Mouse (Mus musculus) inflammation-experienced regulatory T-cells, adult 16 weeks (primary cell): ENCODE results near the gene Nxph4. TPM values are rescaled to one million over a fixed set of nuclear protein-coding genes. Genes with fewer than 3 reads are reported as not detected.

Experiments used
- polyA plus RNA-seq: library from polyadenylated mRNA; unstranded; fragments of 100-300 nt; shearing (Covaris generic); gene quantifications from one replicate; pipeline ENCODE4 v1.2.1, GENCODE M21; 2017

Gene Nxph4
- polyA plus RNA-seq, result not detected

GRCm38 (mm10) chr10:127534036-127534928, at the start of gene Nxph4:
Gene Nxph4 (minus strand): TSS chr10:127534559.

GRCm38 (mm10) chr10:127522088-127522581, 12.2 kb downstream of the Nxph4 start, which contains the start of gene Shmt2:
Gene Shmt2 (minus strand): TSS chr10:127522444.

GRCm38 (mm10) chr10:127514764-127515163, 19.6 kb downstream of the Nxph4 start, which contains the start of gene Ndufa4l2:
Gene Ndufa4l2 (plus strand): TSS chr10:127514967.

GRCm38 (mm10) chr10:127500894-127501893, 33.2 kb downstream of the Nxph4 start, which contains the start of gene Stac3:
Gene Stac3 (plus strand): TSS chr10:127501686.

Other genes with a start within 250 kb of the Nxph4 start
- gene Mbd6, start 245.5 kb downstream of the Nxph4 start, polyA plus RNA-seq, result 8.4 TPM
- gene Mars, start 222.8 kb downstream of the Nxph4 start, polyA plus RNA-seq, result 81.4 TPM
- 164 TPM for gene Arhgap9, start 212.6 kb downstream of the Nxph4 start, polyA plus RNA-seq
- gene Gli1, start 192.6 kb downstream of the Nxph4 start, polyA plus RNA-seq, result 0.38 TPM
- gene Inhbe, start 180.1 kb downstream of the Nxph4 start, polyA plus RNA-seq, result not detected
- not detected for gene Inhbc, start 164.1 kb downstream of the Nxph4 start, polyA plus RNA-seq
- gene R3hdm2, start 154.2 kb downstream of the Nxph4 start, polyA plus RNA-seq, result 15.8 TPM
- 0.87 TPM for gene Stac3, start 32.9 kb downstream of the Nxph4 start, polyA plus RNA-seq
- gene Ndufa4l2, start 19.6 kb downstream of the Nxph4 start, polyA plus RNA-seq, result not detected
- 106 TPM for gene Shmt2, start 12.1 kb downstream of the Nxph4 start, polyA plus RNA-seq
- 1.8 TPM for gene Lrp1, start 86.6 kb upstream of the Nxph4 start, polyA plus RNA-seq
- 321 TPM for gene Stat6, start 108.4 kb upstream of the Nxph4 start, polyA plus RNA-seq
- gene Nemp1, start 132.3 kb upstream of the Nxph4 start, polyA plus RNA-seq, result 14.2 TPM
- 76.3 TPM for gene Nab2, start 134.0 kb upstream of the Nxph4 start, polyA plus RNA-seq
- gene Myo1a, start 170.6 kb upstream of the Nxph4 start, polyA plus RNA-seq, result 0.11 TPM
- not detected for gene Tac2, start 189.9 kb upstream of the Nxph4 start, polyA plus RNA-seq
- 0.44 TPM for gene Zbtb39, start 205.0 kb upstream of the Nxph4 start, polyA plus RNA-seq
- gene Gpr182, start 217.2 kb upstream of the Nxph4 start, polyA plus RNA-seq, result 0.07 TPM
- gene Rdh1, start 225.2 kb upstream of the Nxph4 start, polyA plus RNA-seq, result not detected
- gene Rdh16f1, start 225.2 kb upstream of the Nxph4 start, polyA plus RNA-seq, result 0.68 TPM
- not detected for gene Rdh9, start 241.8 kb upstream of the Nxph4 start, polyA plus RNA-seq